Mouse (Mus musculus) neural tube, embryonic 14.5 days (tissue): Measurements from ENCODE around the gene Sgce. TPM values are rescaled to one million over a fixed set of nuclear protein-coding genes. Genes with fewer than 3 reads are reported as not detected.

Experiments
- ATAC-seq: fragments of 200-750 bp; cut with Nextera tagmentation; 2 replicates; pipeline ENCODE4 v1.8.0; 2017; ENCODE audit warnings: low read depth, mild to moderate bottlenecking, moderate TSS enrichment, moderate library complexity
- H3K27ac ChIP-seq: fragments of 300-500 bp; sonication (generic); 2 replicates; pipeline ENCODE4 v1.5.1; 2014; ENCODE audit warnings: low read depth, mild to moderate bottlenecking, control low read depth, low read length, moderate library complexity, mixed read lengths
- H3K27me3 ChIP-seq: fragments of 300-500 bp; sonication (generic); 2 replicates; pipeline ENCODE4 v1.6.1; 2014; ENCODE audit warnings: low read length; ENCODE audit not compliant: control insufficient read depth, insufficient read depth
- H3K36me3 ChIP-seq: fragments of 300-500 bp; sonication (generic); 2 replicates; pipeline ENCODE4 v1.6.1; 2014; ENCODE audit warnings: low read length, mixed read lengths; ENCODE audit not compliant: control insufficient read depth, insufficient read depth
- H3K4me1 ChIP-seq: fragments of 300-500 bp; sonication (generic); 2 replicates; pipeline ENCODE4 v1.6.1; 2014; ENCODE audit warnings: low read length; ENCODE audit not compliant: control insufficient read depth, insufficient read depth
- H3K4me2 ChIP-seq: fragments of 300-500 bp; sonication (generic); 2 replicates; pipeline ENCODE4 v1.6.1; 2014; ENCODE audit warnings: mild to moderate bottlenecking, low read depth, low read length, control low read depth
- H3K4me3 ChIP-seq: fragments of 300-500 bp; sonication (generic); 2 replicates; pipeline ENCODE4 v1.5.1; 2014; ENCODE audit warnings: low read depth, low read length, control low read depth, mixed read lengths
- H3K9ac ChIP-seq: fragments of 300-500 bp; sonication (generic); replicated peaks from 2 replicates; pipeline ENCODE4 v1.6.1; 2014; ENCODE audit warnings: low read depth, mild to moderate bottlenecking, control low read depth, low read length, mixed read lengths
- H3K9me3 ChIP-seq: fragments of 300-500 bp; sonication (generic); 2 replicates; pipeline ENCODE4 v1.6.1; 2016; ENCODE audit warnings: low read length; ENCODE audit not compliant: control insufficient read depth
- WGBS: fragments of 180-500 bp; shearing (Covaris S2); extraction: QIAGEN DNeasy Blood & Tissue Kit; methylation state at CpG from one replicate; pipeline ENCODE4 v1.1.7; 2014; 5-methylcytosine and 5-hydroxymethylcytosine counted together
- polyA plus RNA-seq: library from polyadenylated mRNA; unstranded; fragments of >200 nt; fragmentation: Nextera tagmentation; extraction: Ambion mirVana; gene quantifications from 2 replicates; pipeline ENCODE4 v1.2.1, GENCODE M21; 2014

Sgce gene
- polyA plus RNA-seq, 1 experiment from 2014 or later = 46.0 TPM

DNA sequence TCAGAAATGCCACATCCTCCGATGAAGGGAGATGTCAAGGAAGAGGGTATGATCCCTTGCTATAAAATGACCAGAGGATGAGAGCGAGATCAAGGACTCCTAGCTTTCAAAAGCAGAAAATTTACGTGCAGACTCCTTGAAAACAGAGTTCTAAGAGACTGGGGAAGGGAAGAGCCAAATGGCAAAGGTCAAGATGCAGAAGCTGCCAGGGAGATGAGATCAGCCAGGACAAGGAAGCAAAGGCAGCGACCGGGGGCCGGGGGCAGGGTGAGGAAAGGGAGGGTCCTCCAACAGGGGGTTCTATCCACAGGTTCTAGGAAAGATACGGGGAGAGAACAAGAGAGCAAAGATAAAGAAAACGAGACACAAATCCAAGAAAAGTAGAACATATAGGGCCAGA lies 15.3 kb downstream of the Sgce start:
- 0 out of 2 replicates have a peak, but pooled peaks cover 3% of the 10 kb centered on the region for H3K4me1 ChIP-seq
- H3K27me3 ChIP-seq = no peaks in the 10 kb centered on the region
- no peak overlapping the region for H3K4me3 ChIP-seq
- no peak for ATAC-seq
- H3K9ac ChIP-seq = no peak overlapping the region
- 71% methylated on average over 8 of the region's 8 CpGs for WGBS
- H3K27ac ChIP-seq = no peak overlapping the region
- no peak overlapping the region for H3K4me2 ChIP-seq
- no peaks in the 10 kb centered on the region for H3K36me3 ChIP-seq
- H3K9me3 ChIP-seq = no peaks in the 10 kb centered on the region

DNA sequence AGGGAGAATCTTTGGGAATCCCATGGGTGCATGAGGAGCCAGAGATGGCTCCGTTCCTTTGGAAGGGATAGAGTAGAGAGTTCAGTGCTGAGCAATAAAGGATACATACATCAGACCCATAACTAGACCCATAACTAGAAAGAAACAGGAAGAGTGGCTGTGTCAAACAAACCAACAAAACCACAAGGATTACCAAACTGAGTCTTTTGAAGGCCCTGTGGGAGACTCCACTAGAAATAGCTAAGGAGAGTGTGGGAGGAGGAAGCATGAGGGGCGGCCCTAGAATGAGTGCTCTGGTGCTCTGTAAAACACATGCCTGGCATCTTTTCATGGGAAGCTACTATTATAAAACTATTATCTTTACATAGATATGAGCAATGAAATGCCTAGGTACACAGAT lies 18.7 kb downstream of the Sgce start:
- WGBS = 88% methylated on average over 2 of the region's 2 CpGs
- no peak for ATAC-seq
- H3K9ac ChIP-seq = no peak overlapping the region
- H3K27me3 ChIP-seq = no peaks in the 10 kb centered on the region
- H3K4me3 ChIP-seq = no peak overlapping the region
- peaks cover 15% of the 10 kb centered on the region for H3K4me1 ChIP-seq
- no peak overlapping the region for H3K27ac ChIP-seq
- H3K9me3 ChIP-seq = no peaks in the 10 kb centered on the region
- H3K36me3 ChIP-seq = no peaks in the 10 kb centered on the region
- H3K4me2 ChIP-seq = no peak overlapping the region

DNA sequence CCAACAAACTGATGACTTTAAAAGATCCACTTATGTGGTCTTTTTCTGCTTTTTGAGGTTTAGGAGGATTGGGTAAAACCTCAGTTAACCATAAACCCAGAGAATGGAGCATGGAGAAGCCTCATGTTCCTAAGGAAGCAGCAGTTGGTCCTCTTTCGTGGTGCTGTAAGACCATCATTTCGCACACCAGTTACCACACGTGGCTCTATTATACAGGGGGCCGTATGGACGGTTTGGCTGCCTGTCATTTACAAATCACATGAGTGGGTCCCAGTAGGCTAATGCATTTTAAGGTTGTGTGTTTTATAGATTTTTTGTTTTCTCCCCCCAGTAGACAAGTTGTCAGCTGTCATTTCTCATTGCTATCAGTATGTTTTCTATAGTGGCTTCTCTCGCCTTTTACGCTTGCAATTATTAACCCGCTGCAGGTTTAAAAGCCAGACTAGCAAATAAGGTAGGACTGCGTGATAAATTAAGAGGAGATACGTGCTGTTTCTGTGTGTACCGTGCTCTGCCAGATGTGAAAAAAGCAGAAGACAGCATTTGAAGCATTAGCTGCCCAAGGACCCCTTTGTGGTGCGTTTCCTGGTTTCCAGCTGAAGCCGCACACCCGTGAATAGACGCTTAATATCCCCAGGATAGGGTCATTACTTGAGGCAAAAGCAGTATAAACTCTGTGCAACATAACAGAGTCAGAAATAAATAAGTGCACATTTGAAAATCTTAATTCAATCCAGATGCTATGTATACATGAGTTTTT lies 22.8 kb downstream of the Sgce start:
- H3K4me3 ChIP-seq = no peak overlapping the region
- ATAC-seq = peak; percentile 81
- no peak overlapping the region for H3K9ac ChIP-seq
- H3K4me2 ChIP-seq = 0 out of 2 replicates have a peak overlapping the region, but pooled peaks have one; percentile 26
- no peaks in the 10 kb centered on the region for H3K9me3 ChIP-seq
- no peaks in the 10 kb centered on the region for H3K36me3 ChIP-seq
- no peak overlapping the region for H3K27ac ChIP-seq
- no peaks in the 10 kb centered on the region for H3K27me3 ChIP-seq
- 25% methylated on average over 15 of the region's 15 CpGs for WGBS
- H3K4me1 ChIP-seq = peaks cover 23% of the 10 kb centered on the region

DNA sequence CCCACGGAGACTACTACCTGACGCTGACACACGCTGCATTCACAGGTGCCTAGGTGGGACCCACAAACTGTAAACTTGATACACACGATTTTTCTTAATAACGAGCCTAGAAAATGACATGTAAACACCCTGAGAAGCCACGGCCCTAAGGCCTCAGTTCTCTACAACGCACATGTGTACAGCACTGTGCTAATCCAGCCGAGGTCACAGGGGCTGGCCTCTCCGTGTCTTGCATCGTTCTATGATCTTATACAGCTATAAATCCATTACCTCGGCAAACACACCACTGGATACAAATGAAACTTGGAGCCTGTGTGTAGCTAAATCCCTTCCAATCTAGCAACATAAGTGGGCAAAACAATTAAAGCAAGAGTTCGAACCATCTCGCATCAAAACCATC lies 24.3 kb downstream of the Sgce start:
- ATAC-seq = no peak
- Histone ChIP-seq H3K27me3 (no peaks in the 10 kb centered on the region), H3K4me2 (no peak overlapping the region), H3K27ac (no peak overlapping the region), H3K9me3 (no peaks in the 10 kb centered on the region), H3K4me3 (no peak overlapping the region), H3K9ac (no peak overlapping the region), H3K36me3 (no peaks in the 10 kb centered on the region), H3K4me1 (peaks cover 23% of the 10 kb centered on the region)
- 73% methylated on average over 13 of the region's 13 CpGs for WGBS

DNA sequence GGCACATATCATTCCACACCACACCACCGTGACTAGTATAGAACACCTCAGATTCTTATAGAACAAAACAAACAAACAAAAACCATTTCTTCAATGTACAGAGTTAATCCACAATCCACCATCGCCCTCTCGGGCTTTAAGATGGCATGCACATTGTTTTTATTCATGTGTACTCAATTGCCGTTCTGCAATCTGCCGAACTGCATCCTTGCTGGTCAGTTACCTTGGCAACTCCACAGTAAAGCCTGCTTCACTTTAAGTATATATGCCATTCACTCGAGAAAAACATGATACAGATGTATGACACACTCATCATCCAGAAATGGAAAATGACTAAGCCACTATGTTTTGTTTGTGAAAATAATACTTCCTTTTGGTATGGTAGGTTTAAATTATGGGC lies 24.9 kb downstream of the Sgce start:
- Histone ChIP-seq H3K4me3 (no peak overlapping the region), H3K27ac (no peak overlapping the region), H3K27me3 (no peaks in the 10 kb centered on the region), H3K36me3 (no peaks in the 10 kb centered on the region), H3K4me1 (peaks cover 23% of the 10 kb centered on the region), H3K4me2 (no peak overlapping the region), H3K9ac (no peak overlapping the region), H3K9me3 (no peaks in the 10 kb centered on the region)
- WGBS = 33% methylated on average over 6 of the region's 6 CpGs
- 0 out of 2 replicates have a peak, but pooled peaks have one; percentile 13 for ATAC-seq

DNA sequence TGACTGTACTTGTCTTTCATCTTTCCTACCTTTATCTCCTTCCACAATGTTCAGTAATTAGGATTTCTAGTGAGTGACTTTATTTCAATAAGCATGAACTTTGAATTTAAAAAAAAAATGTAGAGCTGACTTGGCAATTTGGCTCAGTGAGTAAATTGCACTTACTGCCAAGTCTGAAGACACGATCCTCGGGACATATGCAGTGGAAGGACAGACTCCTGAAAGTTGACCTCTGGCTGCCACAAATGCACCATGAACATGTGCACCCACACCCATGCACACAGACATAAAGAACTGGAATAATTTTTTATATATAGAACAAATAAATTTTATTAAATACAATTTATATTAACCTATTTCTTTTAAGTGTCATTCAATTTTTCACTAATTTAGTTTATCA lies 29.7 kb downstream of the Sgce start:
- peaks cover 4% of the 10 kb centered on the region; the same call in 1 of the 2 replicates for H3K4me1 ChIP-seq
- H3K9ac ChIP-seq = no peak overlapping the region
- no peak for ATAC-seq
- 85% methylated on average over 2 of the region's 2 CpGs for WGBS
- no peaks in the 10 kb centered on the region for H3K36me3 ChIP-seq
- H3K27me3 ChIP-seq = no peaks in the 10 kb centered on the region
- H3K4me3 ChIP-seq = no peak overlapping the region
- H3K9me3 ChIP-seq = no peaks in the 10 kb centered on the region
- H3K27ac ChIP-seq = no peak overlapping the region
- no peak overlapping the region for H3K4me2 ChIP-seq

DNA sequence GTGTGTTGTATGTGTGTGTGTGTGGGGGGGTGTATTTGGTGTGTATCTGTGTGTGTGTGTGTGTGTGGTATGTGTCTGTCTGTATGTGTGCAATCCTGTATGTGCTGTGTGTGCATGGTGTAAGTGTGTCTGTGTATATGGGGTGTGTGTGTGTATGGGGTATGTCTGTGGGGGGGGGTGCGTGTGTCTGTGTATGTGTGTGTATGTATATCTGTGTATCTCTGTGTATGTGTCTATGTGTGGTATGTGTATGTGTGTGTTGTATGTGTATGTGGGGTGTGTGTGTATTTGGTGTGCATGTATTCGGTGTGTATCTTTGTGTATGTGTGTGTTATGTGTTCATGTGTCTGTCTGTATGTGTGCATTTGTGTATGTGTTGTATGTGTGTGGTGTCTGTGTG lies 30.8 kb downstream of the Sgce start:
- no peak overlapping the region for H3K9ac ChIP-seq
- no peaks in the 10 kb centered on the region for H3K9me3 ChIP-seq
- H3K27me3 ChIP-seq = no peaks in the 10 kb centered on the region
- WGBS = 100% methylated on average over 2 of the region's 2 CpGs
- H3K4me3 ChIP-seq = no peak overlapping the region
- no peak for ATAC-seq
- H3K36me3 ChIP-seq = no peaks in the 10 kb centered on the region
- no peak overlapping the region for H3K27ac ChIP-seq
- H3K4me2 ChIP-seq = no peak overlapping the region
- no peaks in the 10 kb centered on the region for H3K4me1 ChIP-seq

DNA sequence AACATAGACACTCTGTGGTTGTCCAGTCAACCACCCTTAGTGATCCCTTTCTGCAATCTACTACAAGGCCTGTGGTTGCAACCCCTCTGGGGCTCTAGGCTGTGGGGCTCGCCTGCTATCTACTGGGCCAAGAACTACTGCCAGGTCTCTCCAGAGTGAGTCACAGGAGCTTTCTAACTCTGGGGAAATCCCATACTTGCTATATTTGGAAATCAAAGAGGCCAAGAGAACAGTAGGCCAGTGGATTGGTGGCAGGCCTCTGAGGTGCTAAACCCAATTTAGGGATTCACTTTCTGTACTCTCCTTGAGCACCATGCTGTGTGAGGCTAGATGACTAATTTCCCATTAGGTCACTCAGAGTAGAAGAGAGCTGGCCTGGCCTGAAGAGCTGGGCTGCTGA lies 38.0 kb downstream of the Sgce start:
- Histone ChIP-seq H3K4me1 (no peaks in the 10 kb centered on the region), H3K4me2 (no peak overlapping the region), H3K36me3 (no peaks in the 10 kb centered on the region), H3K4me3 (no peak overlapping the region), H3K9ac (no peak overlapping the region), H3K27ac (no peak overlapping the region), H3K9me3 (no peaks in the 10 kb centered on the region), H3K27me3 (no peaks in the 10 kb centered on the region)
- ATAC-seq = no peak
- WGBS = 95% methylated on average over 1 of the region's 1 CpGs

DNA sequence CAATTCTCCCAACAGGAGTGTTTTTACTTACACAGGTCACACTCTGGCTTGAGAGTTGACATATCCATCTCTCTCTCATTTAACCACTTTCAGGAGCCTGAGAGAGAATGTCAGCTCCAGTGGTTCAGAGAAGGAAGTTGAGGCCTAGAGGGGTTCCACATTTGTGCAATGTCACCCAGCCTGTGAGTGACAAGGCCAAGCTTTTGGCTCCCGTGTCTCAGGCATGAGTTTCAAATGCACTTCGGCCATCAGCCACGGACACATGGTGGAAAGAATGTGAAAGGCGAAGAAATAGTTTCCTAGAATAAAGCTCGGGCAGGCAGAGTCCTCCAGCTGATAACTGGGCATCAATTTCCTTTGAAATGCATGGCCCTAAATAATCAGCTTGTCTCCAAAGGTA lies 40.6 kb downstream of the Sgce start:
- no peak overlapping the region for H3K9ac ChIP-seq
- H3K36me3 ChIP-seq = no peaks in the 10 kb centered on the region
- no peaks in the 10 kb centered on the region for H3K9me3 ChIP-seq
- H3K4me3 ChIP-seq = no peak overlapping the region
- no peak overlapping the region for H3K27ac ChIP-seq
- no peaks in the 10 kb centered on the region for H3K27me3 ChIP-seq
- no peak for ATAC-seq
- H3K4me2 ChIP-seq = no peak overlapping the region
- H3K4me1 ChIP-seq = no peaks in the 10 kb centered on the region
- 67% methylated on average over 5 of the region's 5 CpGs for WGBS
